Mouse (Mus musculus) forebrain, embryonic 16.5 days (tissue): ENCODE measurements at regions not wholly inside any gene's neighbourhood (a gene's known extent, or its start where the extent isn't known, plus 50 kb on each side); places are given as distances from the start of the nearest gene placed in this dataset.

Source experiments
- ATAC-seq: fragments of 200-750 bp; cut with Nextera tagmentation; 2 replicates; pipeline ENCODE4 v1.8.0; 2017; ENCODE audit warnings: mild to moderate bottlenecking, moderate library complexity
- H3K27ac ChIP-seq: fragments of 300-500 bp; sonication (generic); 2 replicates; pipeline ENCODE4 v1.5.1; 2014; ENCODE audit warnings: low read length, control low read depth
- H3K27me3 ChIP-seq: fragments of 300-500 bp; sonication (generic); replicated peaks from 2 replicates; pipeline ENCODE4 v1.6.1; 2014; ENCODE audit warnings: low read length; ENCODE audit not compliant: control insufficient read depth, insufficient read depth
- H3K36me3 ChIP-seq: fragments of 300-500 bp; sonication (generic); 2 replicates; pipeline ENCODE4 v1.6.1; 2014; ENCODE audit not compliant: control insufficient read depth, insufficient read depth
- H3K4me1 ChIP-seq: fragments of 300-500 bp; sonication (generic); replicated peaks from 2 replicates; pipeline ENCODE4 v1.6.1; 2014; ENCODE audit warnings: low read length; ENCODE audit not compliant: control insufficient read depth, insufficient read depth
- H3K4me2 ChIP-seq: fragments of 300-500 bp; sonication (generic); 2 replicates; pipeline ENCODE4 v1.6.1; 2014; ENCODE audit warnings: mild to moderate bottlenecking, low read length, control low read depth
- H3K4me3 ChIP-seq: fragments of 300-500 bp; sonication (generic); replicated peaks from 2 replicates; pipeline ENCODE4 v1.5.1; 2014; ENCODE audit warnings: mild to moderate bottlenecking, low read length, control low read depth
- H3K9ac ChIP-seq: fragments of 300-500 bp; sonication (generic); replicated peaks from 2 replicates; pipeline ENCODE4 v1.6.1; 2014; ENCODE audit warnings: low read depth, low read length, control low read depth
- H3K9me3 ChIP-seq: fragments of 300-500 bp; sonication (generic); 2 replicates; pipeline ENCODE4 v1.6.1; 2016; ENCODE audit warnings: low read length; ENCODE audit not compliant: control insufficient read depth
- WGBS: fragments of 180-500 bp; shearing (Covaris S2); extraction: QIAGEN DNeasy Blood & Tissue Kit; methylation state at CpG from one replicate; pipeline ENCODE4 v1.1.7; 2014; 5-methylcytosine and 5-hydroxymethylcytosine counted together

DNA sequence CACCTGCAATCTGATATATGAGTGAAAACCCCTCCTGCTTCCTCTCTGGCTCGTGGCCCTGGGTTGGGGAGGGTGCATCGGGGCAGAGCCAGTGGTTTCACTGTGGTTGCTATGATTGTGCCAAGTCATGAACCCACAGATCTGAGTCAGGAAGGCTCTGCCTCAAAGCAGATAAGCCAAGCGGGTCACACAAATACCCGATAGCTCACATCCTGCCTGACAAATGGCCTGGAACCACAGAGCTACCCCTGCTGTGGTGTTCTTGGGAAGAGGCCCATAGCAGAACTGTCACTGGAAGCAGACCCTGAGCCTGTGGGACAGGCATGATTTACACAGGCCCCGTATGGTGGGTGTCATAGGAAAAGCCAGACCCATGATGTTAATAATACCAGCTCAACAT, 236.7 kb downstream of the Snx10 start:
- H3K27ac ChIP-seq: no peak overlapping the region
- no peak overlapping the region for H3K4me3 ChIP-seq
- no peaks in the 10 kb centered on the region for H3K36me3 ChIP-seq

GRCm38 (mm10) chr6:51761506-51761905, 237.8 kb downstream of the Snx10 start:
- H3K36me3 ChIP-seq: no peaks in the 10 kb centered on the region
- H3K4me1 ChIP-seq: peaks cover 3% of the 10 kb centered on the region
- 80% methylated on average over 5 of the region's 5 CpGs for WGBS
- H3K27ac ChIP-seq: no peak overlapping the region
- H3K4me2 ChIP-seq: no peak overlapping the region
- H3K4me3 ChIP-seq: no peak overlapping the region
- no peak overlapping the region for H3K9ac ChIP-seq
- ATAC-seq: no peak
- no peaks in the 10 kb centered on the region for H3K9me3 ChIP-seq
- no peaks in the 10 kb centered on the region for H3K27me3 ChIP-seq

More for the DNA sequence above, 236.7 kb downstream of the Snx10 start:
- ATAC-seq: no peak
- H3K9me3 ChIP-seq: no peaks in the 10 kb centered on the region
- H3K9ac ChIP-seq: no peak overlapping the region
- WGBS: 88% methylated on average over 5 of the region's 5 CpGs
- H3K4me2 ChIP-seq: no peak overlapping the region
- H3K4me1 ChIP-seq: no peaks in the 10 kb centered on the region
- H3K27me3 ChIP-seq: no peaks in the 10 kb centered on the region

GRCm38 (mm10) chr6:51766482-51766881, 242.8 kb downstream of the Snx10 start:
- peak overlapping the region; percentile 35 for H3K27ac ChIP-seq
- no peak overlapping the region for H3K9ac ChIP-seq
- H3K4me2 ChIP-seq: no peak overlapping the region
- no peaks in the 10 kb centered on the region for H3K27me3 ChIP-seq
- no peak overlapping the region for H3K4me3 ChIP-seq
- 26% methylated on average over 3 of the region's 3 CpGs for WGBS
- peaks cover 19% of the 10 kb centered on the region for H3K4me1 ChIP-seq
- ATAC-seq: no peak
- H3K36me3 ChIP-seq: no peaks in the 10 kb centered on the region
- no peaks in the 10 kb centered on the region for H3K9me3 ChIP-seq

DNA sequence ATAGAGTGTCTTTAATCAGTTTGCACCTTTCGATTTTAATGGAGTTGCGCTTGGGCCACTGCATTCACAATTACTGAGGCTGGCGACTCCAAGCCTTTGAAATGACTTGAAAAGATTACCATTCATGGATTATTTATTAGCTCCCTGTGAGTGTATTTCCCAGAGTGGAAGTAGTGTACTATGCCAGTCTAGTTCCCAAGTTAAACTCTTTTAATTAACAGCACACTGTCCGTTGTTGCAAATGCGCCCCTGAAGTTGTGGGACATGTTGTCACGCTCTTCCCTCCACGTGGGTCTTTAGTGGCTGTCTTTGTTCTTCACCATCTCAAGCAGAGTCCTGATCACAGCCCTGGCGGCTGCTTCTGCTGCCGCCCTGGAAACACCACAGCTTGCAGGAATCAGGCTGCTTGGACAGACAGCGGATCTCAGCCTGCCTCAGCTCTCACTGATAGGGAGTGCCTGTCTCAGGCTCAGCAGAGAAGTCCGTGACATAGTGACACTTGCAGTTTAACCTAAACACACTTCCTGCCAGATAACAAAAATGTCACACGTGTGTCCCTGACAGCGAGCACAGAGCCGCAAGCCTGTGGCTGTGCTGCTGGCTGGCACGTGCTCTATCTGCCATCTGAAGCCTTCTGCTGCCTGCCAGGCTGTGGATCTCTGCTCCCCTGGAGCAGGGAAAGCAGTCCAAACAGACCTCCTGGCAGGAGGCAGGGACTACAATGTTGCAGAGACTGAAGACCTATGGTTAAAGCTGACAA, 244.1 kb downstream of the Snx10 start:
- Histone ChIP-seq H3K4me3 (peak overlapping the region; percentile 23), H3K4me1 (peaks cover 19% of the 10 kb centered on the region), H3K4me2 (peak overlapping the region; percentile 50), H3K27me3 (no peaks in the 10 kb centered on the region), H3K9ac (peak overlapping the region; percentile 24), H3K36me3 (no peaks in the 10 kb centered on the region), H3K9me3 (no peaks in the 10 kb centered on the region), H3K27ac (peak overlapping the region; percentile 91)
- 2% methylated on average over 15 of the region's 15 CpGs for WGBS
- ATAC-seq: peak; percentile 94

DNA sequence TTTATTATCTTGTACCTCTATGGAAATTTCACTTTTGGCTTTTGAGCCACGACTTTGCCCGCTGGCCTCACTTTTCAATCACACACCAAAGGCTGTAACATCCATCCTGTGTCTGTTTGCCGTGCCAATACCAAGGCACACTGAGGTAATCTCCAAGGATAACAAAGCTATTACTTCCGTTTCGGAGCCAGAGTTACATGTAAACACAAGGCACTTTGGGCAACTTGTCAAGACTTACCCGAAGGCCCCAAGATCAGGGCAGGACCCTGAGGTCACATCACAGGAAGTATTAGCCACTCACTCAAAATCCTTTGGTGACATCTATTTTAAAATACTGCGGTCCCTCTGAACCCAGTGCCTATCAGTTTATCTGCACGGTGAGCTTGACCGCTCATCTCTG, 241.3 kb downstream of the Skap2 start:
- Histone ChIP-seq H3K27ac (no peak overlapping the region), H3K4me2 (no peak overlapping the region), H3K9me3 (no peaks in the 10 kb centered on the region), H3K27me3 (no peaks in the 10 kb centered on the region), H3K4me3 (no peak overlapping the region), H3K4me1 (peaks cover 19% of the 10 kb centered on the region), H3K36me3 (no peaks in the 10 kb centered on the region), H3K9ac (no peak overlapping the region)
- no peak for ATAC-seq
- WGBS: 89% methylated on average over 9 of the region's 9 CpGs

GRCm38 (mm10) chr6:51771424-51771823, 240.9 kb downstream of the Skap2 start:
- WGBS: 60% methylated on average over 11 of the region's 11 CpGs
- Histone ChIP-seq H3K27ac (no peak overlapping the region), H3K4me1 (peaks cover 17% of the 10 kb centered on the region), H3K4me3 (no peak overlapping the region), H3K9ac (no peak overlapping the region), H3K36me3 (no peaks in the 10 kb centered on the region), H3K27me3 (no peaks in the 10 kb centered on the region), H3K9me3 (no peaks in the 10 kb centered on the region), H3K4me2 (no peak overlapping the region)
- ATAC-seq: no peak

GRCm38 (mm10) chr6:51774771-51775170, 237.6 kb downstream of the Skap2 start:
- ATAC-seq: no peak
- no peaks in the 10 kb centered on the region for H3K36me3 ChIP-seq
- H3K4me3 ChIP-seq: no peak overlapping the region
- no peaks in the 10 kb centered on the region for H3K4me1 ChIP-seq
- no peak overlapping the region for H3K9ac ChIP-seq
- no peaks in the 10 kb centered on the region for H3K9me3 ChIP-seq
- H3K4me2 ChIP-seq: no peak overlapping the region
- WGBS: 73% methylated on average over 3 of the region's 3 CpGs
- no peak overlapping the region for H3K27ac ChIP-seq
- no peaks in the 10 kb centered on the region for H3K27me3 ChIP-seq

GRCm38 (mm10) chr6:51785615-51786014, 226.7 kb downstream of the Skap2 start:
- Histone ChIP-seq H3K27me3 (no peaks in the 10 kb centered on the region), H3K27ac (no peak overlapping the region), H3K4me1 (no peaks in the 10 kb centered on the region), H3K4me2 (no peak overlapping the region), H3K4me3 (no peak overlapping the region), H3K9ac (no peak overlapping the region), H3K9me3 (no peaks in the 10 kb centered on the region), H3K36me3 (no peaks in the 10 kb centered on the region)
- 65% methylated on average over 3 of the region's 3 CpGs for WGBS
- ATAC-seq: no peak

- no peak for ATAC-seq
- H3K4me1 ChIP-seq: no peaks in the 10 kb centered on the region
- H3K4me2 ChIP-seq: no peak overlapping the region
- no peaks in the 10 kb centered on the region for H3K36me3 ChIP-seq
- no peaks in the 10 kb centered on the region for H3K27me3 ChIP-seq
- H3K27ac ChIP-seq: no peak overlapping the region
- no peak overlapping the region for H3K4me3 ChIP-seq
- H3K9me3 ChIP-seq: no peaks in the 10 kb centered on the region
- WGBS: 52% methylated on average over 3 of the region's 3 CpGs
- no peak overlapping the region for H3K9ac ChIP-seq
Observed at GRCm38 (mm10) chr6:51786836-51787235, 225.5 kb downstream of the Skap2 start.

DNA sequence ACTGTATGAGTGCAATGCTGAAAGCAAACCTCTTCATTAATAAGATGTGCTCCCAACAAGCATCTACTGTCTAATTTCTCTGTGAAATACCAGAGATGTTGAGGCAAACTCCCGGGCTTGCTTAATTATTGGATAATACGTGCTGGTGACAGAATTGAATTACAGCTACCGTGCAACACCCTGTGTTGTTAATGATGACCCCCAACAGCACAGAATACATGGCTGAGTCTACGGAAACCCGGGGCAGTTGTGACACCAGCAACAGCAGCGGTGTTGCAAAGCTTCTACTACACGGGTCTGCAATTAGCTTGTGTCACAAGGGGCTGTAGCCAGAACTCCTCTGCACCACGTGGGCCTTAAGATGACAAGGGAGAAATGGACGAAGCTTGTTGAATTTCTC, 224.2 kb downstream of the Skap2 start:
- no peak overlapping the region for H3K4me2 ChIP-seq
- H3K9me3 ChIP-seq: no peaks in the 10 kb centered on the region
- H3K36me3 ChIP-seq: no peaks in the 10 kb centered on the region
- H3K27ac ChIP-seq: no peak overlapping the region
- ATAC-seq: no peak
- no peaks in the 10 kb centered on the region for H3K4me1 ChIP-seq
- no peaks in the 10 kb centered on the region for H3K27me3 ChIP-seq
- no peak overlapping the region for H3K9ac ChIP-seq
- 83% methylated on average over 9 of the region's 9 CpGs for WGBS
- H3K4me3 ChIP-seq: no peak overlapping the region
